Mouse (Mus musculus) lung, adult 2 months (tissue): Measurements from ENCODE around the gene Magi2.

Experiments
- CTCF ChIP-seq: fragments of 200-500 bp; IDR thresholded peaks from 2 replicates; pipeline ENCODE4 v1.5.1; 2011; ENCODE audit warnings: mild to moderate bottlenecking, low read length, control low read depth; ENCODE audit not compliant: insufficient read depth
- POLR2A ChIP-seq: fragments of 200-500 bp; IDR thresholded peaks from 2 replicates; pipeline ENCODE4 v1.6.1; 2011; ENCODE audit warnings: low read depth, mild to moderate bottlenecking, control low read depth, low read length, borderline replicate concordance; ENCODE audit errors: extremely low read depth

DNA sequence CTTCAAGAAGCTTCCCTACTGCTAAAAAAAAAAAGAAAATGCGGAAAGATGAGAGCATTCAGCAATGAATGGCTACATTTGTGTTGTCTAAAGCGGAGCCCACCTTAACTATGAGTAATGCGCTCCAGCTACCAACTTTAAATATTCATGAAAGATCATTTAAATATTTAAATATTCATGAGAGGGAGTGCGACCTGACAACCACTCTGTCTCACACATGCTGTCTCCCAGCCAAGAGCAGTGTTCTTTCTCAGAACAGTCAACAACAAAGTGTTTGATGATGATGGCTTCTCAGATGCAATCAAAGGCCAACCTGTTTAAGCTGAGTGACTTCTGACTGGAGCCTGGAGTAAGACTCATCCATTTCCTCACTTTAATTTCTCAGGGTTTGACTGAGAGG lies 1521.3 kb downstream of the Magi2 start:
- no peak for TF ChIP-seq CTCF
- no peak for TF ChIP-seq POLR2A
